Mouse (Mus musculus): ENCODE measurements around the gene Sh3gl3.

Sh3gl3 gene

DNA sequence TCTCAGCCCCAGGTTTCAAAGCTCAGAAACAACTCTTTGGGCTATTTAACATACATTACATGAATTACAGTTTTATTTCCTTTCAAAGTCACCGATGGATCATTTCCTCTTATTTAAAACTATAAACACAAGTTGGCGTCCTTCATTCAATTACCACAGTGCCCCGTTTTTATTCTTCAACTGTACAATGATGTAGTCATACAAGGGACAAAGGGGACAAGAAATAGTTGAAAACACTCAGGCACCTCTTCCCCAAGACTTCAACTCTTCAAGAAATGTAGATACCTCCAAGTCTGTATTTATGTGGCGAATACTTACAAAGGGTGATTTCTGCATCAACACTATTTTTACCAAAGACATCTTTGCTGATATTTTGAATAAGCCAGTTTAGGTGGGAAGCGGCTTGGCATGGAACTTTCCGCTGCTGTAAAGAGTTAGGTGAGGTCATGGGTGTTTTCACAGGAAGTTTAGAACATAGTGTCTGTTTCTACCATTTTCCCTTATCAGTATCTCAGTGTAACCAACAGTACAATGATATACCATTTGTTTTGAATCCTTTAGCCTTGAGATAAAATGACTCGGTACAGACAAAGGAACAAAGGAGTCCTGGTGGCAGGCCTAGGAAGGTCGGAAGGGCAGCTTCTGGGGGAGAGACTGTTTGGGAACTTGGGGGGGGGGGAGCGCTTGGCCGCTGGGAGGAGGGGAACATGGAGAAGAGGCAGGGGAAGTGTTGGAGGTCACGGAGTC is 62.7 kb downstream of the Sh3gl3 start:
- DNase-seq = peak; percentile 21

DNA sequence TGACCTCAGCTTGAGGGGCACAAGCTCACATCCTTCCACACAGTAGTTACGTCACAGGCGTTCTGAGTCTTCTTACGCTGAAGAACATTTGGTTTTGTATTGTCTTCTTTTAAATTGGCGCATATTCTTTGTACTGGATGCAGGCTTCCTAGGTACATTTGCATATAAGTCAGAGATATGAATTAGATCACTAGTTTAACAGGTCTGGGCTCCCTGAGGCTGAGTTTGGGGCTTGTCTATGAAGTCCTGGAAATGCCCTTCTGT is 63.2 kb downstream of the Sh3gl3 start:
- no peak for DNase-seq

GRCm38 (mm10) chr7:82240424-82241240 is 67.0 kb downstream of the Sh3gl3 start:
- no peak for DNase-seq

DNA sequence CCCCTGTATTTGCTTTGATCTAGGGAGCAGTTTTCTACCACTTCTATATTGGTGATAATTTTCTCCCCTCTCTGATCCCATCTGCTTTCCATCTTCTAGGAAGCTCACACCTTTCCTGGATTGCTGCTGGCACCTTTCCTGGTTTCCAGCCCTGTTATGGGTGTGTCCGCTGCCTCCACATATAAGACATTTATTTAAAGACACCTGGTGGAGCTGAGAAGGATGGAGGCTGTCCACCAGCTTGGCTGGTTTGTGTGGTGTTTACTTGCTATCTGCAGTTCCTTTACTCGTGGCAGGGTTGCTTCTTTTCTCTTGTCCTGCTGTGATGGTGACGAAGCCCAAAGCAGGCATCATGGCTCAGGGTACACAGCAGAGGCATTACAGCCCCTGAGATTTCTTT is 71.1 kb downstream of the Sh3gl3 start:
- DNase-seq = no peak

DNA sequence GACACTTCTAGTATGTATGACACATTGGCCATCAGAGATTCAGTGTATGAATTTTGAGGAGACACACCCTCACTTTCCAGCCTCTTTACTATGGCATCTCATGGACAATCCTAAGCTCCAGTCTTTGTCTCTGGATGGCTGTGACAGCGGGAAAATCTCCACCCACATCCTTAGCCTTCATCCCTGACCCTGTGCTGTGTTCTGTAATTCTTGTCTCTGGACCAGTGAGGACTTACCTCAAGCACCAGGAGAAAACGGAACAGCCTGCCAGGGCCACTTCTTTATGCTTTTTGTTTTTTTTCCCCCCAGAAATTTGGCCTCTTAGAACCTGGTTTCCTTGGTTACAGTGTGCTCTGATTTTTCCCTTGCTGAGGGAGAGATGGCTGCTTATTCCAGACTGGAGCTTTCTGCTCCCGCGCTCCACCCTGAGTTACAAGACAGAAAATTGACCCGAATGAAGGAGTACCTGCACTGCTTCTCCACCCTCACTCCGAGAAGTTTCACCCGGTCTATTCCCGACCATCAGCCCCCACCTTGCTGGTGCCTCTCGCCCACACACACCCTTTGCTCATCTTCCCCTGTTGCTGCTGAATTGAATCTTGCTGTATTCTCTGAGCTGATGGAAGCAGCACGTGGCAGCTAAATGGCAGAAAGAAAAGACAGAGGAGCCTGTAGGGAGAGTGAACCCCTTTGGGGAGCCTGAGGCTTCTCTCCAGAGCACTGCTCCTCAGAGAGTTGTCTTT is 75.5 kb downstream of the Sh3gl3 start:
- no peak for DNase-seq

DNA sequence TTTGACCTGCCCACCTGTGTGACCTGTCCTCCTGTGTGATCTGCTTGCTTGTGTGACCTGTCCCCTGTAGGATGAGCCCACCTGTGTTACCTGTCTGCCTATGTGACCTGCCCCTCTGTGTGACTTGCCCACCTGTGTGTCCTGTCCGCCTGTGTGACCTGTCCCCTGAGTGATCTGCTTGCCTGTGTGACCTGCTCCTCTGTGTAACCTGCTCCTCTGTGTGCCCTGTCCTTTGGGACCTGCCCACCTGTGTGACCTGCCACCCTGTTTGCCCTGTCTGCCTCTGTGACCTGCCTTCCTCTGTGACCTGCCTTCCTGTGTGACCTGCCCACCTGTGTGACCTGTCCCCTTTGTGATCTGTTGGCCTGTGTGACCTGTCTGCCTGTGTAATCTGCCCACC is 79.7 kb downstream of the Sh3gl3 start:
- no peak for DNase-seq

GRCm38 (mm10) chr7:82256936-82257335 is 83.3 kb downstream of the Sh3gl3 start:
- DNase-seq = peak; percentile 26

DNA sequence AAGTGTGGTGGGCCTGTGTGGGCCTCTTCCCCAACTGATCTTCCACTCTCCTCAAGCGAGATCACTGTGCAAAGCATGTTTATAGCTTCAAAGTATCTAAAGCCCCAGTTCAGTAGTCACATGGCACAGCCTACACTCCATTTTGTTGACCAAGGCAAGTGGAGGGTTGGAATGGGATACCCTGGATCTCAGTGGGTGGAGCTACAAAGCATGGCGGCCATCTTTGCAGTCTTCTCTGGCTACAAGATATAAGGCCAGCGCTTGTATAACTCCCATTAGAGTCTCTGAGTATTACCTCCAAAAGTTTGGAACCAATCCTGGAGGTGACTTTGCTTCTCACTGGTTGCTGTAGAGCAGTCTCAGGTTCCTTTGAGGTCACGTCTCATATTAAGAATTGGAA is 83.9 kb downstream of the Sh3gl3 start:
- no peak for DNase-seq

DNA sequence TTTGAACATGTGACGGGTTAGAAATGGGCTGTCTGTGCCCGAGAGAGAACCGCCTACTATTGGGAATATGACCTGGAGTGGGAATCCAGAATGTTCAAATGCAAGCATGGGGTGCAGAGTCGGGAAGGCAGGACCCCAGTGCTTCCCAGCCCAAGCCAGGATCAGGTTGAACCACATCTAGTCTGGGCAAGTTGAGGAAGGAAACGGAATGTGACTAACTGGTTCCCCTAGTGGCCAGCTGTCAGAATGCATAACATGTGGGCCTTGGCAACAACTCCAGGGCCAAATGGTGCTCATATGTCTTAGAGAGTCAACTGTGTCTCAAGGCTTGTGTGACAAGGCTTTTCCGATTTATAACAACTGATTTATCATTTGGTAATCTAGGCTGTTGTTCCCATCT is 86.6 kb downstream of the Sh3gl3 start:
- peak; percentile 74 for DNase-seq

DNA sequence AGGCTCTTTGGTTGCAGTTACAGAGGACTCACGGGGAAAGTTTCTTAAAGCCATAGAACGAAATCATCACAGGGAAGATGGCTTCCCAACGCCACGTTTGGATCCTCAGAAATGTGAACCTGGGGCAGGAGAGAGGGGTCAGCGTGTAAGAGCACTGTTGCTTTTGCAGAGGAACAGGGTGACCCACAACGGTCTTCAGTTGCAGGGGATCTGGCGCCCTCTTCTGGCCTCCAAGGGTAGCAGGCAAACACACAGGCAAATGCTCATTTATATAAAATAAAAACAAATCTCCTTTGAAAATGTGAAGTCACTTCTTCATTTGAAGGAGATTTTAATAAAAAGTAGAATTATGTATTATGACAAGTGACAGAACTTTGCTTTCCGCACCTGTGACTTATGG is 89.5 kb downstream of the Sh3gl3 start:
- peak; percentile 68 for DNase-seq

DNA sequence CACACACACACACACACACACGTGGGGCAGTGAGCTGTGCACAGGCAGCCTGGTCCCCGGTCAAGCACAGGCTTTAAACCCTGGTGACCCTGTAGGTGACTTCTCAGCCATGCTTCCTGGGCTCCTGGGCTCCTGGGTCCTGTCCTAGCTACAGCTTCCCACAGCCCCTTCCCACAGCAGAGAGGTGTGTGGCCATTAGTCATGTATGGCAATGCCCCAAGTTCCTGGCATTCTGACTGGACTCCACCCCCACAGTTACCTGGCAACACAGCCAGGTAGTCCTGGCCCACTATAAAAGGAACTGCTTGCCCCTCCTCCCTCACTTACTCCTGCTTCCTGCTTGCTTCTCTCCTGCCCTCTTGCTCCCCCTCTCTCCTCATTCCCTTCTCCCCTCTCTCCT is 90.5 kb downstream of the Sh3gl3 start:
- peak; percentile 77 for DNase-seq

GRCm38 (mm10) chr7:82265365-82265764 is 91.7 kb downstream of the Sh3gl3 start:
- DNase-seq = peak; percentile 12

GRCm38 (mm10) chr7:82269948-82270347 is 96.3 kb downstream of the Sh3gl3 start:
- peak; percentile 10 for DNase-seq

DNA sequence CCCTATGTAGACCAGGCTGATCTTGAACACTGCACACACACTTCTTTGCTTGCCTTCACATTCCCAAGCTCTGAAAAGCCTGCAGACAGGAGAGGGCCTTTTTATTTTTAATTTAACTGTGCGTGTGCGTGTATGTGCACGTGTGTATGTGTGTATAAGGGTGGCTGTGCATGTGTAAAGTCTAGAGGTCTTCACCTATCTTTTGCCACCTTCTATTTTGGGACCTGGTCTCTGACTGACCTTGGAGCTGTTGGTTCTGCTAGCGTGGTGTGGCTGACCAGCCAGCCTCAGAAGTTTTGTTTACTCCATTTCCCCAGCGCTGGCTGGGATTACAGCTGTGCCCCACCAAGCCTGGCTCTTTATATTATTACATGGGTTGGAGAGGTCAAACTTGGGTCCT is 98.1 kb downstream of the Sh3gl3 start:
- DNase-seq = no peak

DNA sequence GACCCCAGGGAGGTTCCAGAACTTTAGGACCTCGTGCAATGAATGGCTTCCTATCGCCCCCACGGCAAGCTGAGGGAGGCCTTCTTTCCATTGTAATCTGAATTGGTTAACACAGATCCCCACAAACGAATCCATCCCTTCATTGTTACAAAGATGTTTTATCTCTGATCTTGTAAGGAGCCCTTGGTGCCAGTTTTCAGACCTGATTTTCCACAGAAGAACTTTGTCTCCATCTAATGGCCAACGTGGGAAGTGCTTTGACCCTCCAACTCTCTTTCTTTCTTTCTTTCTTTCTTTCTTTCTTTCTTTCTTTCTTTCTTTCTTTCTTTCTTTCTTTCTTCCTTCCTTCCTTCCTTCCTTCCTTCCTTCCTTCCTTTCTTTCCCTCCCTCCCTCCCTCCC is 99.2 kb downstream of the Sh3gl3 start:
- peak; percentile 66 for DNase-seq

DNA sequence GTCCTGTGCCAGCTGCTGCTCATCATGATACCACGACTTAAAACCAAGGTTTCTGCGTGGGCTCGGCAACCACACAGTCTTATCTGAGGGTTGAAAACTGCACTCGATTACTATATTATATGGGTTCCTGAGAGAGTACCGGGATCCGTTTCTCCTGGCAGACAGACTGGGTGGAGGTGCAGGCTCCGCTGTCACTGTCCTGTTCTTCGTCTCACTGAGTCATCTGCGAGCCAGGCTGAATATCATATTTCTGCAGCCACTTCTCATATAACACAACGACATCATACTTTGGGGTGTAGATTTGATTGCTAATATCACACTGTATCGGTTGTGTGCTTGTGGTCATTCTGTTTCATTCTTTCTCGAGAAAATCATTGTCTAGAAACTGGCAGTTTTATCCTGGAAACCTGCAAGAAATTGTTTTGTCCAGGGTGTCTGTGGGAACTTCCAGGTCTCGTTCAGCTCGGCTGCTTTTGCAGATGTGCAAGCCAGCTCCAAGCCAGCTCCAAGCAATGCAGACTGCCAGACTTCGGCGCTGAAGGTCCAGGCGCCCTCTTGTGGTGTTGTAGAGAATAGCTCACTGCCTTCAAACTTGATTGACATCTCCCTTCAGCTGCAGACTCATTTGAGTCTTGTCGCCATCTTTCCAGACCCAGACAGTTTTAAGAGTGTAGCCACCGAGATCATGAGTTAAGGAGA is 100.5 kb downstream of the Sh3gl3 start:
- peak; percentile 50 for DNase-seq

DNA sequence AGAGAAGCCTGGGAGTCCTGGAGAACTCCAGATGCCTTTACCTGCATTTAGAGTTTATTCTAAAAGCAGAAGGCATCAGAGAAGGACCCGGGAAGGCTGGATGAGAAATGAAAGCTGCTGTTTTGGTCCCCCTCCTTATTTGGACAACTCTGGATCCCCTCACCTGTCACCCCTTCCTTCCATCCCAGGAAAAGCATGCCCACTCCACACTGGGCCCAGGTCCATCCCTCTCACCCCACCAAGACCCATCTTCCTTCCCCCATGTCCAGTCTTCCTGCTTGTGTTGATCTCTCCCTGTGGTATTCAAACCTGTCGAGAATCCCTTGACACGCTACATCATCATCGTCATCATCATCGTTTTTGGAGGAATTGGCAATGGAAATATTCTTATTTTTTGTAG is 101.3 kb downstream of the Sh3gl3 start:
- DNase-seq = no peak

DNA sequence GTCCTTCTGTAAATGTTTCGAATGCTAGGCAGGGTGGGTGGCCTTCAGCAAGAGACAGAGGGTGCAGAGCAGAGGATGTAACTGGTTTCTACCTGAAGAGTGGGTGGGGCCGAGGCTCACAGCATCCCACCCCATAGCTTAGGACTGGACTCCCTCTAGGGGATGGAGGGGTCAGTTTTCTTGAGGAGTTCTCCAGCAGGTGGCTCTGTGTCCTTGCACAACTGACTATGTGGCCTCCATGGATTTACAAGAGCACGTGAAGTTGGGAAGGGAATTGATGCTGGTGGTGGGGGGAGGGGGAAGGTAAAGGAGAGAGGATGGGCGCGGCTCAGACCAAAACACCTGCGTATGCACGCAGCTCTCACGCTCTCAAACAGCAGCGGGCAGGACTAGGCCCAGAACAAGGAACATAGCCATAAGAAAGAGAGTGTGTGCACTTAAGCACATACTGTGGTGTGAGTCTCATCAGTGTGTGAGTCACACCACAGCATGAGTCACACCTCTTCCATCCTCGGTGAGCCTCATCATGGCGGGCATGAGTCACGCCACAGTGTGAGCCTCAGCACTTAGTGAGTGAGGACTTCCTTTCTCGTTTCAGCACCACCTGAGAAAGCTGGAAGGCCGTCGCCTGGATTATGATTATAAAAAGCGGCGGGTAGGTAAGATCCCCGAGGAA is 102.0 kb downstream of the Sh3gl3 start:
- no peak for DNase-seq

DNA sequence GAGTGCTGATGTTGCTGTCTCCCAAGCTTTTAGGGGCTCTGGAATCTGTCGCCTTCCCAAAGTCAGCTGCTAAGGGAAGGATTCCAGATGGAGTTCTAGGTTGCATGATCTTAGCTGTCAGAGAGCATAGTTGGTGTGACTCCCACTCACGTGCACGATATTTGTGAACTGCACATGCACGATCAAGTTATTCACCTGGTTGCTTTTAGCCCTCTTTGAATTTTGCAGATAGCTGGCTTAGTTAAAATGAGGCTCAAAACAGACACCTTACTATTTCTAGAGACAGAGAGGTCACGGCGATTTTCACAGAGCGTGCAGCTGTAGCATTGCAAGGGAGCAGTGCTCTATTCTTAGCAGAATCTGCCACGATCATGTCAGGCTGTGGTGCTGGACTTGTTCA is 108.4 kb downstream of the Sh3gl3 start:
- peak; percentile 32 for DNase-seq

- DNase-seq = no peak
Measured at GRCm38 (mm10) chr7:82282464-82282863, 108.8 kb downstream of the Sh3gl3 start.

GRCm38 (mm10) chr7:82287242-82287641 is 113.6 kb downstream of the Sh3gl3 start:
- no peak for DNase-seq

DNA sequence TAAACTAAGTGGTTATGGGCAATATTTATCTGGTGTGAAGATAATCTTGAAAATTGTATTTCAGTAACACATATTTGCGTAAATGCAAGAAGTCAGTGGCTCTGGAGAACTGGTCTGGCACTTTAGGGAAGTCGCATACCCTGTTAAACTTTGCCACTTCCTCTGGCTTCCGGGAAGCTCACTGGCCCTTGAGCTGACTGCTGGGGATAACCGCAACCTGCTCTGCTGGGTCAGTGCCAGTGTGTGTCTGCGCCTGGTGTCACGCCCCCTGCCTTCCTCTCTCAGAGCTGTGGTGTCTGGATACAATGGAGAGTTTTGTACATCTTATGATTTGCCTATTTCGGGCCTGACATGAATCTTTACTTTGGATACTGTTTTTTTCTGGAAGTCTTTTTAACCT is 119.8 kb downstream of the Sh3gl3 start:
- no peak for DNase-seq

GRCm38 (mm10) chr7:82294083-82294482 is 120.4 kb downstream of the Sh3gl3 start:
- no peak for DNase-seq
